Mouse (Mus musculus) frontal cortex, postnatal 36 days (tissue): Measurements from ENCODE around the gene Mtf2.
"Not testable (repeated sequence)": the region's sequence is repeated elsewhere in the genome, so short reads cannot be mapped to it uniquely, and the experiment has no call there.

Experiments
- DNase-seq, 2 experiments: peaks; one replicate each; pipeline ENCODE4 v3.0.0; 2022; ENCODE audit warnings: low spot score in 2 of 2

The Mtf2 gene

DNA sequence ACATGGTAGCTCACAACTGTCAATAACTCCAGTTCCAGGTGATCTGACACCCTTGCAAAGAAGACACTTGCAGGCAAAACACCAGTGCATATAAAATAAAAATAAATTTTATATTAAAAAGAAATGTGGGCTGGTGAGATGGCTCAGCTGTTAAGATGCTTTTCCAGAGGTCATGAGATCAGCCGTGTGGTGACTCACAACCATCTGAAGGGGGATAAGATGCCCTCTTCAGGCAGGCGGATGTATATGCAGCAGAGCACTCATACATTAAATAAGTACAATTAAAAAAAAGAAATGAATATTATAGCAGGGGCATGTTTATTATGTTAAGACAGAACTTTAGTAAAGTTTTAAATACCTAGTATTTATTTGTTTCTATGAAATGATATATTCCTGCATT is 16.9 kb downstream of the Mtf2 start:
- DNase-seq: no peak

DNA sequence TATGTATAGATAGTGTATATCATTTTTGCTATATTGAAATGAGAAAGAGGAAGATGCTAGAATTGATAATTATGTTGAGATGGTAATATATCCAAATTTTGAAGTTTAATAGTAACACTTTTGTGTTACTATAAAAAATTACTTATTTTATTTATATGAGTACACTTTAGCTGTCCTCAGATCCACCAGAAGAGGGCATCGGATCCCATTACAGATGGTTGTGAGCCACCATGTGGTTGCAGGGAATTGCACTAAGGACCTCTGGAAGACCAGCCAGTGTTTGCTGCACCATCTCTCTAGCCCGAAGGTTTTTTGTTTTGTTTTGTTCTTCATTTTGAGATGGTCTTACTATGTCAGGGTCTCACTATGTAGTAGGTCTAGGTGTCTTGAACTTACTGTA is 20.0 kb downstream of the Mtf2 start:
- no peak for DNase-seq

DNA sequence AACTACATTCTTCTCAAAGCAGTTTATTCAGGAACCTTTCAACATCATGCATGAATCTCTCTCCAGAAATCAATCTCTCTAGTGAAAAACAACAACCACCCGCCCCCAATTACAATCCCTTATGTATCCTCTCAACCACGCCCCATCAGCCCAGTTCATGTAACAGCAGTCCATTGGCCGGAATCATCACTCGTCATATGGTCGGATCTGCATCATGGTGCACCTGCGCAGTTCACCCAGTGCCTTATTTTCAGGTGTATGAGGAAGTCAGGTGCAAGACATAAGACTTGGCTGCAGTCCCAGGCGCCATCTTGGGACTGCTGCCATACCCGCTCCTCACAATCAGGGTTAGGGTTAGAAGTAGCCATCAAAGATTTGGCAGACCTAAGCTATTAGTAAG is 27.3 kb downstream of the Mtf2 start:
- DNase-seq: not testable (repeated sequence)

DNA sequence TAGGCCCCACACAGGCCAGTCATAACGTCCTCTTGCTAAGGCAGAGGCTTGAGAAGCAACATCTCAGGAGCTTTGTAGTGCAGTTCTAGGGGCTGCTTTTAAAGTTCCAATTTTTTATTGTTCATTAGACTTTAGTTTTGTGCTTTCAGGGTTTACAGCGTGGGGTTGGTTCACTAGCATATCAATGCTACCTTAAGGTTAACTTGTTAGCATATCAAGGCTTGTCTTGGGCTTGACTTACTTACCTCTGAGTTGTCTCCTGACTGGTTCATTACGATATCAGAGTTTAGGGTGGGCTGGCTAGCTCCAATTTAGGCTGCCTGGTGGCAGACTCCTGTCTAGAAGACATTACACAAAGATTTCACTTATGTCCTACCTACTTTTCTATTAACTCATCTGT is 32.2 kb downstream of the Mtf2 start:
- no peak for DNase-seq

DNA sequence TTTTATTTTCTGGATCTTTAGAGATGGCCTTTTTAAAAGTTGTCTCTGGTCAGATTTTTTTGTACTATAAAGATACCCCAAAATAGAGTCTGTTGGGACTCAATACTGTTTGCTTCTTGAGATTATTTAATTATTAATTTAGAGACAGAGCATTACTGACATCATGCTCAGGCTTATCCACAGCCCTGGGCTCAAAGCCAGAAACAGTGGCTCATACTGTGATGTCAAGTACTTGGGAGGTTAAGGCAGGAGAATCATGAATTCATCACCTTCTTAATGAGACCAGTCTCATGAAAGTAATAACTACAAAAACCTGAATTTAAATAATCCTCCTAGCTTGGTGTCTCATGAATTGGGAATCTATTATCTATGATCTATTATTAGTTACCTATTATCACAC is 34.7 kb downstream of the Mtf2 start:
- no peak for DNase-seq

DNA sequence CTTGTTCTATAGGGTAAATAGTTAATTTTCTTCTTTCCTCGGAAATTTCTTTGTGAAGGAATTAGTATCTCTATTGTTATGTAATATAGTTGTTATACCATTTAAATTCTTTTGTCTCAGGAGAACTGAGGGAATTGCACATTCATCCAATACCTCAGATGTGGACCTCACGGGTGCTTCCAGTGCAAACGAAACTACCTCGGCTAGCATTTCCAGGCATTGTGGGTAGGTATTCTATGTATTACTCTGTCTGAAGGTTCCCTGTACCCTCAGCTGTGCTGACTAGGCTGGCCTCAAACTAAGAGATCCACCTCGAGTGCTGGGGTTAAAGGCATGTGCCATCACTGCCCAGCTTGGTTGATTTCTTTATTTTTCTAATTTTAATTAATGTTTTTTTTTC is 38.8 kb downstream of the Mtf2 start:
- DNase-seq: no peak

DNA sequence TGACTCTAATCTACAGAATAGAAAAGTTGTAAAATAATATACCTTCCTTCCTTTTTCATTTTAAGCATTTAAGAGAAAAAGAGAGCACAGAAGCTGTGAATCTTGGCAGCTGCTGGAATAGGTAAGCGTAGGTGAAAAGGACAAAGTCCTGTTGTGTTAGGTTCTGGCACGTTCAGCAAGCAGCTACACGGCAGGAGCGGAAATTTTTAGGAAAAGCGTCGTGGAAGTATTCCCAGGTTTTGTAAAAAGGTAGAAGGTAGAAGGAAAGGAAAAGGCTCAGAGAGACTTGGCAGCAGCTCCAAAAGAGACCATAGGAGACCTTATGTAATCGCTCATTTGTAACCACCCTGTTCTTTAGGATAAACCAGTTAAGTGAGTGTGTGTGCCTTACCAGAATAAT is 43.9 kb downstream of the Mtf2 start:
- DNase-seq: no peak

DNA sequence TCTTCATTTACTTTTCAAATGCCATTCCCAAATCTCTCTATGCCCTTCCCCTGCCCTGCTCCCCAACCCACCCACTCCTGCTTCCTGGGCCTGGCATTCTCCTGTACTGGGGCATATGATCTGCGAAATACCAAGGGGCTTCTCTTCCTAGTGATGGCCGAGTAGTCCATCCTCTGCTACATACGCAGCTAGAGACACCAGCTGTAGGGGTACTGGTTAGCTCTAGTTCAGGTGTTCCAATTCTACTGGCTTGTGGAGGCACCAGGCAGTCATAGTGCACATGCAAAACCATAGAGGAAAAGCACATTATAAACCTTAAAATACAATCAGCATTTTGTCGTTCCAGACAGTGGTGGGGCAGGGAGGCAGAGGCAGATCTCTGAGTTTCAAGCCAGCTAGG is 52.2 kb downstream of the Mtf2 start:
- DNase-seq: no peak

DNA sequence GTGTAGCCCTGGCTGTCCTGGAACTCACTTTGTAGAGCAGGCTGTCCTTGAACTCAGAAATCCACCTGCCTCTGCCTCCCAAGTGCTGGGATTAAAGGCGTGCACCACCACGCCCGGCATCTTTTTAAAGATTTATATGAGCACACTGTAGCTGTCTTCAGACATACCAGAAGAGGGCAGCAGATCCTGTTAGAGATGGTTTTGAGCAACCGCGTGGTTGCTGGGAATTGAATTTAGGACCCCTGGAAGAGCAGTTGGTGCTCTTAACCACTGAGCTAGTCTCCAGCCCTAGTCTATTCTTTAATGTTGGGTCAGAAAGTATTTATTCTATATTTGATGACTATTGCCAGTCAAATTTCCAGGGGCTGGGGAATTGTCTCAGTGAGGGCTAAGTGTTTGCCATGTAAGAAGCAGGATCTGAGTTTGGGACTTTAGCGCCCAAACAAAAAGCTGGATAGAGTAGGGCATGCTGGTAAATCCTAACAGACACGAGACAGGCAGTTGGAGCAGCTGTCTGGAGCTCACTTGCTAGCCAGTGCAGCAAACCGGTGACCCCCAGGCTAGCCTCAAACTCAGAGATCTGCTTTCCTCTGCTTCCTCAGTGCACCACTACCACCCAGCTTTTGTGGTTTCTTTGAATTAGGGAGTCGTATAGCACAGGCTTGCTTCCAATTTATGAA is 54.9 kb downstream of the Mtf2 start:
- DNase-seq: no peak

DNA sequence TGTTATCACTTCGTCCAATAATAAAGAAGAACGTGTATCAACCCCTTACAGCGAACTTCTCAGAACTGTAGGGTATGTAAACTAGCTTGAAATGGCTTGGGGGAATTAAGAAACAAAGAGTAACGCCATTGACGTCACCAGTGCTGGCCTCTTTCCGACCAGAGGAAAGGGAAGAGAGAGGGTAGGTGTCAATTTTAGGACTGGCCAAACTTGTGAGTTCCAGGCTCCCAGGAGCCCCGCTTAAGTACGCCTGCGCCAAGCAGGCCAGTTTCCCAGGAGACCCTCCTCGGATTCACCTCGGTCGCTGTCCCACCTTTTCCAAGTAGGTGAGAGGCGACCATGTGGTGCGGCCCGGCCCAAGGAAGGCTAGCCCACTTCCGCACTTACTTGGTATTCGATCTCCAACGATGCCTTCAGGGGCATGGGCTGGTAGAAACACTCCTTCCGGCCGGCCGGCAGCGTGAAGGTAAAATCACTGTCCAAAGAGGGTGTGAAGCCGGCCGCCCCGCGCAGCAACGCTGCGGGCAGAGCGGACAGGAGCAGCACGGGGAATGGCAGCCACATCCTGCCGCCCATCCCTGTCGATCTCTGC is 66.5 kb downstream of the Mtf2 start:
- DNase-seq: peak in 1 of 2 experiments; percentile 28

DNA sequence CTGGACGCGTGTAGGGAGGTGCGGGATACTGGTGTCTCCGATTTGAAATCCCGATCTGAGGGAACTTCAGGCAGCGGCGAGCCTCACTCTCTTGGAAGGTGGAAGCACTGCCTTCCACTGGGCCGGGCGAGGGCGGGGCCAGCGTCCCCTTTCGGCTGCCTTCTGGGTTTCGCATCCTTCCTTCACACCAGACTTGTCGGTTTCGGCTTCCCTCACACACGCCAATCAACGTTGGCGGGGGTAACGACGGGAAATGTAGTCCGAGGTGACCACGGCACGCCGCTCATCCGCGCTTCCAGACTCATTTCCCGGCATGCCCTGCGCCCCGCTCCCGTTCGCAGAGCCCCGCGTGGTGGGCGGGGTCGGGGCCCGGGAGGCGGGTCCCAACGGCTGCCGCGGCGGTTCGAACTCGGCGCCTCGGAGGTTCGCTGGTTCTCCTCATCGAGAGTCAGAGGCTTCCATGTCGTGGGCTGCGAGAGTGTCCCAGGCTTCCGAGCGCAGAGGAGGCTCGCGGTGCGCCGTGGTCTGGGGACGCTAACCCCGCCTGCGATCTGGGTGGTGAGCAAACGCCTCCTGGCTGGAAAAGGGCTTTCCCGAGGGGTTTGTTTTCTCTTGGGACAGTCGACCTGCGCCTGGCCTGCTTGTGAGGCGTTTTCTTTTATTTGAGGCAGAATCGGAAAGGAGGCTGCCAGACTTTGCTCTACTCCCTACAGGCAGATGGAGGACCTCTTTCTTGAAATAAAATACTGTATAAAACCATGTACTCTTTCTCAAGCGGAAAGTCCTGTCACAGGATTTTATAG is 67.2 kb downstream of the Mtf2 start, which contains the start of the genes Tmed5 and Ccdc18:
Tmed5 (minus strand) TSS at position 180 of the 803 bp plus-strand sequence.
Ccdc18 (plus strand) TSS at position 435 of the 803 bp plus-strand sequence.
- DNase-seq: peak; percentile 94 to 98

DNA sequence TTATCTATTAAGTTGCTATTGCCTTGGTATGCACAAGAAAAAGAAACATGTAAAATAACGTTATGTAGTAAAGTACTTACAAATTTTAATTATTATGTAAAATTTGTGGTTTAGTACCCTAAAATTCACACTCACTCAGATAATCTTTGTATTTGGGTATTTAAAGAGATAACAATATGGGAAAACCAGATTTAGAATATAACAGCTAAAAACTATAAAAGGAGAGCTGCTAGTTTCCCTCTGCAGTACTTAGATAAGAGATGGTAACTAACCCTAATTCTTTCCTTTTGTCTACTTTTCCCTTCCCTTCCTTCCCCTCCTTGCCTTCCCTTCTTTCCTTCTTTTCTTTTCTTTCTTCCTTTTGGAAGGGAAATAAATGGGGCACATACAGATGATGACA is 87.1 kb downstream of the Mtf2 start:
- DNase-seq: no peak
